Mouse (Mus musculus): ENCODE results near the gene Tceal7. TPM values are rescaled to one million over a fixed set of nuclear protein-coding genes. Genes with fewer than 3 reads are reported as not detected.

Tceal7 gene
- polyA plus RNA-seq (2012; rRNA removed), result not detected in 2 replicates

GRCm38 (mm10) chrX:136214729-136215677 lies at the start of gene Tceal7, which contains the start of gene Bex1:
TSS of gene Tceal7 (plus strand) at chrX:136214779.
TSS of gene Bex1 (minus strand) at chrX:136215513.

GRCm38 (mm10) chrX:136172118-136172551 lies 42.4 kb upstream of the Tceal7 start, which contains the start of gene Tceal8:
TSS of gene Tceal8 (minus strand) at chrX:136172342.

GRCm38 (mm10) chrX:136203664-136204066 lies 10.9 kb upstream of the Tceal7 start, which contains the start of gene Tceal5:
TSS of gene Tceal5 (minus strand) at chrX:136203876.

GRCm38 (mm10) chrX:136244574-136245229 lies 30.1 kb downstream of the Tceal7 start, which contains the start of gene Tceal9:
TSS of gene Tceal9 (plus strand) at chrX:136245079.

GRCm38 (mm10) chrX:136269743-136270392 lies 55.3 kb downstream of the Tceal7 start, which contains the start of gene Bex3:
TSS of gene Bex3 (plus strand) at chrX:136270253.

Other genes starting within 250 kb of the Tceal7 start
- gene Arxes2, start 221.0 kb upstream of the Tceal7 start, polyA plus RNA-seq (2012; rRNA removed), result 1.7 and 2.3 TPM in 2 replicates
- 0.49 and 1.1 TPM in 2 replicates for gene Arxes1, start 181.4 kb upstream of the Tceal7 start, polyA plus RNA-seq (2012; rRNA removed)
- gene Bex2, start 146.5 kb upstream of the Tceal7 start, polyA plus RNA-seq (2012; rRNA removed), result 2.3 and 3.1 TPM in 2 replicates
- gene Nxf3, start 129.5 kb upstream of the Tceal7 start, polyA plus RNA-seq (2012; rRNA removed), result not detected in 2 replicates
- 0.48 and 1.1 TPM in 2 replicates for gene Bex4, start 75.8 kb upstream of the Tceal7 start, polyA plus RNA-seq (2012; rRNA removed)
- gene Tceal8, start 42.4 kb upstream of the Tceal7 start, polyA plus RNA-seq (2012; rRNA removed), result 0.91 and 2.5 TPM in 2 replicates
- gene Tceal5, start 10.9 kb upstream of the Tceal7 start, polyA plus RNA-seq (2012; rRNA removed), result 0.12 TPM in 1 of 2 replicates, not detected in the other
- 3.5 and 3.6 TPM in 2 replicates for gene Bex1, start 734 bp downstream of the Tceal7 start, polyA plus RNA-seq (2012; rRNA removed)
- gene Tceal9, start 30.3 kb downstream of the Tceal7 start, polyA plus RNA-seq (2012; rRNA removed), result 5.2 and 6.5 TPM in 2 replicates
- gene Bex3, start 55.5 kb downstream of the Tceal7 start, polyA plus RNA-seq (2012; rRNA removed), result 22.1 TPM in 2 replicates